Mouse (Mus musculus) spleen, adult 12 weeks (tissue): ENCODE results near the gene Gm17693.
"Not testable (repeated sequence)": the region's sequence is repeated elsewhere in the genome, so short reads cannot be mapped to it uniquely, and the experiment has no call there.

ENCODE experiments used
- DNase-seq: peaks from one replicate; pipeline ENCODE4 v3.0.0; 2022; ENCODE audit warnings: low spot score

The Gm17693 gene

DNA sequence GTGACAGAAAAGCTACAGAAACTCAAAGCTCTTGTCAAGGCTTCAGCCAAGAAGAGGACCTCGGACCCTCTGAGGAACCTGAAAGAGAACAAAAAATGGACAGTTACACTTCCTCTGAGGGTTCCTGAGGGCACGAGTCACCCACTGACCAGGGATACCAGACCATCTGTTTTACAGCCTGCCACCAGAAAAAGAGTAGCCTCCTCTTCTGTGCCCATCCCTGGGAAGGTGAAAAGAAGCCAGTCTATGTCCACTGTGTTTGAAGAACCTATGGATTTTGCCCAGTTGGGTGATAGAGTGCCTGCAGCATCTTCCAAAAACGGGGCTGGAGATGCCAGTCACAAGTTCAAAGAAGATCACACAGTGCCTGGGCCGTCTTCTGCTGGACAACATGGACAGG, at the start of gene Gm17693:
Gm17693 (plus strand) TSS at position 301 of the 400 bp plus-strand sequence.
- DNase-seq = not testable (repeated sequence)
